Mouse (Mus musculus) B cell, adult 2 months (primary cell): ENCODE data around the gene Rtn4rl2.

ENCODE experiments used
- DNase-seq, 2 experiments: peaks; one replicate each; pipeline ENCODE4 v3.0.0; 2022

Rtn4rl2 gene

GRCm38 (mm10) chr2:84884611-84885010 lies 1.9 kb downstream of the Rtn4rl2 start:
- DNase-seq = no peak

DNA sequence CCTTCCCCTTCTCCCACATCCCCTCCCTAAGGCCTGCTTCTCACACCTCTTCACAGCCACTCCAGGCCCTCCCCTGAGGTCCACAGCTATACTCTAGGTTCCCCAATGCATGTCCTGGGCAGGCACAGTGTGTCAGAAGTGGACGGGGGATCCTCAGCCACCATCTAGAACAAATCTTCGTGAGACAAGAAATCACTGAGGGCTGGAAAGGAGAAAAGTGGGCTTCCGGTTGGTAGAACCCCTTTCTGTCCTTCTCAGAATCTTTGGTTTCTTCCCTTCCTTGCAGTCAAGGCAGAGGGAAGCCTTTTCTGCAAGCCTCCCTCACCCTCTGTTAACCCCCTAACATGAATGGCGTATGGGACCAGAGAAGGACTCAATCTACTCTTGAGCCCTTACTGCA lies 2.6 kb downstream of the Rtn4rl2 start:
- DNase-seq = no peak

DNA sequence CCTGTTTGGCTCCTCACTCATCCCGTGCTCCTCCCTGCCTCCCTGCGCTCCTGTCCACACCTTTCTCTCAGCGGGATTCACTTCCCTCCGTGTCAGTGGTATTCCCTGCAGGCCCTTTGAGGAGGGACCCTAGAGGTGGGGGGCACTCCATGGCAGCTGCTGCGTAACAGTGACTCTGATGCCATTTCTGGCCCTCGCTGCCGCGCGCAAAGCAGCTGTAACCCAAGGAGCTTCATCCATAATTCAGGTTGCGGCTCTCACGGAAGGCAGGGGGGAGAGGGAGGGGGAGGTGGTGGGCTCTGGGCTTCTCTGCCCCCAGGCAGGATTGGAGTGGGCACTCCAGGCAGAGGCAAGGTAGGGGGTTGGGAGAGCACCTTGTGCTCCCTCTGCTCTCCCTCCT lies 3.0 kb downstream of the Rtn4rl2 start:
- no peak for DNase-seq

GRCm38 (mm10) chr2:84883084-84883483 lies 3.4 kb downstream of the Rtn4rl2 start:
- no peak for DNase-seq

GRCm38 (mm10) chr2:84882606-84883005 lies 3.9 kb downstream of the Rtn4rl2 start:
- no peak for DNase-seq

- DNase-seq = no peak
Measured at GRCm38 (mm10) chr2:84880590-84880989, 5.9 kb downstream of the Rtn4rl2 start.

DNA sequence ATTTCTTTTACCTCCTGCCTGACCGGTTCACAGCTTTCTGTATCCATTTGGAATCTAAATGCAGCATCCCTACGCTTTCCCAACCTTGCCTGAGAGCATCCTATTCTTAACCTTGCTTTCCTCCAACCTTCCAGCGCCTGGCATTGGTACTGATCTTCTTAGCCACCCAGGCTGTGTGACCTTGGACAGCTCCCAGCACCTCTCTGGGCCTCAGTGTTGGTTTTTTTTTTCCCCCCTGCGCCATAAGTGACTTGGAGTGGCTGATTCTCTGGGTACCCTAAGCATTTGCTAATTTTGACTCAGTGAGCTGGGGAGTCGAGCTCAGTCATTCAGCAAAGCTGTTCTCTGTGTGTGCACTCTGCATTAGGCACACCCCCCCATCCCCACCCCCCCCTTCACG lies 10.7 kb downstream of the Rtn4rl2 start:
- DNase-seq = no peak

- peak; percentile 54 to 63 for DNase-seq
Measured at GRCm38 (mm10) chr2:84872105-84872716, 14.3 kb downstream of the Rtn4rl2 start.

GRCm38 (mm10) chr2:84870623-84871160 lies 15.8 kb downstream of the Rtn4rl2 start:
- peak; percentile 67 to 68 for DNase-seq

- no peak for DNase-seq
Measured at GRCm38 (mm10) chr2:84868977-84869376, 17.5 kb downstream of the Rtn4rl2 start.

DNA sequence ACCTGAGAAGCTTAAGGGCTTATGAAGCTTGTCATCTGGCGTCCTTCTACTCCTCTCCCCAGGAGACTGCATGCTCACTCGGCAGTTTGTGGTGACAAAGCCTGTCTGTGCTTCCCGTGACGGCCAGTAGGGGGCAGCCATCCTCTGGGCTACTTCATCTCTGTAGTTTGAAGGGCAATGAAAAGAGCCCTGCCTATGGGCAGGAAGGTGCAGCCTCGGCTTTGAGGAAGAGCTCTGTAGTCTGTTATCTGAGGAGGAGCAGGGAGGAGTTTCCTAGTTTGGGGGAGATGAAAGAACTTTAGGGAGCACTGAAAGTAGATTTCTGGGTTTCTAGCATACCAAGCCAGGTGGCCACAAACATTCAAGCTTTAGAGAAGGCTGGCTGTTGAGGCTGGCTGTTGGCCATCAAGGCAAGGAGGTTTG lies 18.0 kb downstream of the Rtn4rl2 start:
- DNase-seq = peak; percentile 83 to 84

DNA sequence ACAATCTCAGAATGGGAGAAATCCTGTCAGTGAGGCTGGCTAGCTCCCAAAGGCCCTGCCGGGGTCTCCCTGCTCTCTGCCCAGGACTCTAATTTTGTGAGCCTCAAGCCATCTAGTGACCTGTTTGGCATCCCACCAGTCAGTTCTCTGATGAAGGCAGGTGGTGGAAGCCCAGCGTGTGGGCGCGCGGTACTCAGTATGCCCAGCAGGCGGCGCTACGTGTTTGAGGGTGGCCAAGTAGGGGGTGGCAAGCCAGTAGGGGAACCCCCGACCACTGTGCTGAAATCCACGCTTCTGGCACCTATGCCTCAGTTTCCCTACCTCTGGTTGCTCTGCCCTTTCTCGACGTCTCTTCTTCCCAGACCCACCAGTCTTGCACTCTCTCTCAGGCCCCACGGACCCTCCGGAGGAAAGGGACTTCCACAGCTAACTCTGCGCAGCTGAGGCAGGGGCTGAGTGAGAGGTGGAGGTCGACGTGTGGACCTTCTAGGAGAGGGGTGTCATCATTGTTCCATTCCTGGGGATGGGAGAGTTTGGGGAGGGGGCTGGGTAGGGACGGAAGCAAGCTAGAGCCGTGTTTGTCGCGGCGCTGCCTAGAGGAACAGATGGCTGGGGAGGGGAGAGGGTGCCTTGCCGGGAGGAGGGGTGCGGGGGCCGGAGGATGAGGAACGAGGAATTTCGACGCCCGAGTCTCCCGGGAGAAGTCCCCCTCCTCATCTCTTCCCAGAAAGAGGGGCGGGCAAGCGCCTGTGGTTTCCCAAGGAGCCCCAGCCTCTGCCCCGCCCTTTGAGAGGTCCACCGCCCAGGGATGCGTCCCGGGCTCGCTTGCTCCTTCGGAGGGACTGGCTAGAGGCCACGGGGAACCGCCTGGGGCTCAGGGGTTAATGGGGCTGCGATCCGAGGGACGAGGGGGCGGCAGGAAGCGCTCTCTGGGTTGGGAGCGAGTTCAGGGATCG lies 20.6 kb downstream of the Rtn4rl2 start:
- DNase-seq = peak; percentile 79 to 80

DNA sequence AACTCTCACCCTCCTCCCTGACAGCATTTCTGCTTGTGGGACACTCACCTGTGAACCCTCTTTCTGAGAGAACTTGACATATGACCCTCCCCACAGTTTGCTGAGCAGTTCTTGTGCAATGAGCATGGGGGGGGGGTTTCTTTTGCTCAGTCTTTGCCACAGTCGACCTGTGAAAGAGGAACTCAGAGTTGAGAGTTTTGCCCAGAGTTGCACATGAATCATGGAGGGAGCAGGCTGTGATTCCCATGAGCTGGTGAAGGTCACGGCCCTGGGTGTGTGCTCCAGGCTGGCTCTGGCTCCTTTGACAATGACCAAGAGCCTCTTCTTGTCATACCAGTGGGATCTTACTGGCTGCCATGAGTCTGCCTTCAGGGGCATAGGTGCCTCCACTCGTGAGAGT lies 24.3 kb downstream of the Rtn4rl2 start:
- DNase-seq = no peak

DNA sequence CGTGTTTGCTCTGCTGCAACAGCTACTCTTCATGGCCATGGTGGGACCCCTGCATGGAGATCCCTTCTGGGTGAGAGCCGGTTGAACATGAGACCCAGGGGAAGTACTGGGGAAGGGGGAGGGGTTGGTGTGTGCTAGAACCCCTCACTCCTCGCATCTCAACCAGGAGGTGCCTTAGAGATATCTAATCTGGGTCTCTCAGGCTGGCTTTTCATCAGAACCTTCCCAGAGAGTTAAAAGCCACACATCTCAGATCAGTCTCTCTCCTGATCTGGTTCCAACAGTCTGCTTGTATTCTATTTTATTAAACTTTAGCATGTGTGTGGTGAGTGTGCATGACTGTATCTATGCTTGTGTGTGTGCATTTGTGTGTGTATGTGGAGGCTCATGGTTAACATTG lies 25.1 kb downstream of the Rtn4rl2 start:
- no peak for DNase-seq

DNA sequence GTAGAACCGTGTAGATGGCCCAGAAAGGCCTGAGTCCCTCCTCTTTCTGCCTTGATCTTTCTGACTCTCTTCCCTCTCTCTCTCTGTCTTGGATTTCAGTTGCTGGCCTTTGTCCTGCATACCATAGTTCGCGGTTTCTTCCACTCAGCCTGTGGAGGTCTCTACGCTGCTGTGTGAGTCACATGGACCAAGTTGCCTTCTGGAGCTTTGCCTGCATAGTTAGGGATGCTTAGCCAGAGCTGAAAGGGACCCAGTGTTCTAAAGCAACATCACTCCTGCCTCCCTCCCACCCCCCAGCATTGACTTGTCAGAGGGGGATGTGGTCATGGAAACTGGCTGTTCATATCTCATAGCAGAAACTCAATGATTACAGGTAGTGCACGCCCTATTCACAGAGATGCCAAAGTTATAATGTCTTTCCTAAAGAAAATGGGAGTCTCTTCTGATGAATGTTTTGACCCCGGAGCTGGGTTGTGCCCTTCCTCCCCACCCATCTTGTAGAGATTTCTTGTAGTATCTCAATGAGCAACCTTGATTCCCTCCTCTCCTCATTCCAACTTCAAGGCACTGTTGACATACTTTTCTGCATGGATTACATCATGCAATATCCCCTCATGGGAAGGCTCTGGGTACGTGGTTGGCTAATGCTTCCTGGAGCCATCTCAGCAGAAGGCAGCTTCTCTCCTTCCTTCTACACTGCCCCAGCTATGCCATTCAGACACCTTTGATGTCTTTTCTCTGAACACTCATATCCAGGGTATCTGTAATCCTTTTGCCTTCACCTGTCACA lies 26.3 kb downstream of the Rtn4rl2 start:
- DNase-seq = no peak

- no peak for DNase-seq
Measured at GRCm38 (mm10) chr2:84858551-84858950, 28.0 kb downstream of the Rtn4rl2 start.

DNA sequence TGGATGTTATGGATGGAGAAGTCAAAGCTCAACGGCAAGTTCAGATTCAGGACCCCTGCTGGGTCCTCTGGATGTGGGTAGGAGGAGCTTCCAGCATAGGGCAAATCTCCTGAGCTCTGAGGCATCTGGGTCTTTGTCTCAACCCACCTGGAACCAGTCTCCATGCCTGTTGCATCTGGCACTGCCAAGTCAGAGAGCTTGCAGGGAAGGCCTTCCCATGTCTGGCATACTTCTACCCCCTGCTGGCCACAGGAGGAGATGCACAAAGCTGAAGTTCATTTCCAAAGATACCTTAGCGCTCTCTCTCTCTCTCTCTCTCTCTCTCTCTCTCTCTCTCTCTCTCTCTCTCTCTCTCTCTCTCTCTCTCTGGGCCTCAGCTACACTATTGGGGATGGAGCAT lies 30.8 kb downstream of the Rtn4rl2 start:
- peak; percentile 64 to 68 for DNase-seq

DNA sequence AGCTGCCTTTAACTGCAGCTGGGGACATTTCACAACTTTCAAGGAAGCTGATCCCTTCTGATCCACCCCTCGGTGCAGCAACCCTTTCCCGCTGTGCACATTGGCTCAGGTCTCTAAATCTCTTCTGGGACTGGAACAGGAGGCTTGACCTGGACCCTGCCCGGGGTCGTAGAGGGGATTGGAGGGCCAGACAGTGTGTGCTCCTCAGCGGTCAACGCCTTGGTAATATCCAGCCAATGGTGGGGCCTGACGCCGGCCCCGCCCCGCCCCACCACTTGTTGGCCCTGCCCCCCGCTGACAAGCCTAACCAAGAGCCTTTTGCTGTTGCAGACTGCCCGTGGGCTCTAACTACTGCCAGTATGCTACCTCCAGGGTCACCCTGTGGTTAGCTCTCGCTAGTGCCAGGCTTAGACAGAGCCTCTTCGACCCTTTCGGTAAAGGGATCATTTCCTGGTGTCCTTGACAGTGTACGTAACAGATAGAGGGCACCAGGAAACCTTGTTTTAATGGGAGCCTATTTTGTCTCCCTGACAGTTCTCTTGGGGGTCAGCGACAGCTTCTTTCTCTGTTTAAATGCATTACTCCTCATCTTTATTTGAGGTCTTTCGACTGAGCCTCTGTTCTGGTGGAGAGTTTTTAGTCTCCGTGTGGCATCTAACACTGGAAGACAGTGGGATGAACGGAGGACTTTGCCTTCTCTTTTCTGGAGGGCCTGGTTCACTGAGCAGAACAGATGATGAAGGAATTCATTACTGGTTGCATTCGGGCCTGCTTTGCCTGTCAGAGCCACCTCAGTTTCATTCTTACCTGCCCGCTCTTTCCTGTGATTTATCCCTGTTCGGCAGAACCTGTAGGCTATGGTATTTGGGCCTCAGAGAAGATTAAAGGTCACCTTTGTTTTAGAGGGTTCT lies 35.1 kb downstream of the Rtn4rl2 start:
- no peak for DNase-seq

DNA sequence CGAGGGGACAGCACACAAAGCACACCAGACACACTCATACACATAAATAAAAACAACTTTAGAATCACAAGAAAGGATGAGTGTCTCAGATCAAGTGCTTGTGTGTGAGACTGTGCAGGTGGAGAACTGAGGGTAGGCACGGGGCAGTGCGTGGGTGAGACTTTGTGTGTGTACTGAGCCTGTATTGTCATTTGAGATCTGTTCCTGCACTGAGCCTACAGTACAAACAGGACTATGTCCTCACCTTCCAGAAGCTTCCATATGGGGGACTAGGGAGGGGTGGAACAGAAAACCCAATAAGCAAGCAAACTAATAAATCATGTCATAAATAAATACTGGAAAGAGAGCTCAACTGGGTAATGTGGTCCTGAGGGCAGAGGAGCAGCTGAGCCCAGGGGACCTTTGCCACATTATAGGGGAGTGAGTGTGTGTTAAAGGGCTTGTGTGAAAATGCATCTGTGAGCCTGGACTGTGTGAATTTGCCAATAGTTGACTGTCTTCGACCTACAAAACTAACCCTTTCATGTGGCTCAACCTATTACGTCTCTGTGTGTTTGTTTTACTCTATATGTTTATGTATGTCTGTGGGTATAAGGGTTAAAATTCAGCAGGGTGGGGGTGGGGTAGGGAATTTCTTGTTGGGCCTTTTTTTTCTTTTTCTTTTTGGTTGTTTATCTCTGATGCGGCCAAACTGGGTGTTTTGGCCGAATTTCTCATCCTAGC lies 35.9 kb downstream of the Rtn4rl2 start:
- DNase-seq = no peak

- DNase-seq = no peak
Measured at GRCm38 (mm10) chr2:84845226-84845625, 41.3 kb downstream of the Rtn4rl2 start.

DNA sequence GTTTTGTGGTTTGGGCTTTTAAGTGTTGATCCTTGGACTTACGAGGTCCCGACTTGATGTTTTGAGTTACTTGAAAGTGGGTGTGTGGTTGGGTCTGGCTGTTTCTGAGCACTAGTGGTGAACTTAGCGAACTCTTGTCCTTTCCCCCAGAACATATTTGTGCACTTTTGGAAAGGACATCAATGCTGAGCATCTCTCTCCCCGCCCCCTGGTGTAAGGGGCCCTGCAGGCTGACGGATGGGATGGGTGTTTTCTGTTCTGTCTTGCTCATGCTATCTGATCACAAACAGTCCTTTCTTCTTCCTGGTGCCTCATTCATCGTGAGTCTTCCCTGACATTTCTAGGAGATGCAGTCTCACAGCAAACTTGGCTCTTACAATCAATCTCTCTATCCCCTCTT lies 42.9 kb downstream of the Rtn4rl2 start:
- no peak for DNase-seq
